Mouse (Mus musculus): ENCODE data around the gene Mlip. TPM values are rescaled to one million over a fixed set of nuclear protein-coding genes. Genes with fewer than 3 reads are reported as not detected.
A peak's percentile ranks its signal among the peaks of the same experiment; 100 is the strongest.

Mlip gene
- polyA plus RNA-seq, 1 experiment from 2014 or later, result 0.23 TPM

- no peak overlapping the region for H3K4me3 ChIP-seq
- H3K4me2 ChIP-seq, result no peak overlapping the region
- no peaks in the 10 kb centered on the region for H3K36me3 ChIP-seq (ENCODE audit: poor library complexity, severe bottlenecking)
- no peak overlapping the region for H3K9ac ChIP-seq
- ATAC-seq, result no peak
- peaks cover 15% of the 10 kb centered on the region for H3K4me1 ChIP-seq
- H3K27me3 ChIP-seq, result no peaks in the 10 kb centered on the region
- no peaks in the 10 kb centered on the region for H3K9me3 ChIP-seq (replicated peaks)
- WGBS, result 86% methylated on average over 4 of the region's 4 CpGs
- no peak overlapping the region for H3K27ac ChIP-seq
Measured at GRCm38 (mm10) chr9:77272727-77273126, 80.0 kb downstream of the Mlip start.

- H3K9me3 ChIP-seq (replicated peaks), result no peaks in the 10 kb centered on the region
- H3K4me1 ChIP-seq, result no peaks in the 10 kb centered on the region
- peak; percentile 59; the same call in 1 of the 2 replicates for ATAC-seq
- H3K4me2 ChIP-seq, result no peak overlapping the region
- no peak overlapping the region for H3K27ac ChIP-seq
- 82% methylated on average over 4 of the region's 4 CpGs for WGBS
- no peak overlapping the region for H3K9ac ChIP-seq
- H3K27me3 ChIP-seq, result no peaks in the 10 kb centered on the region
- H3K4me3 ChIP-seq, result no peak overlapping the region
- H3K36me3 ChIP-seq (ENCODE audit: poor library complexity, severe bottlenecking), result no peaks in the 10 kb centered on the region
Measured at GRCm38 (mm10) chr9:77265268-77266017, 87.3 kb downstream of the Mlip start.

- no peaks in the 10 kb centered on the region for H3K4me1 ChIP-seq
- no peak overlapping the region for H3K27ac ChIP-seq
- no peaks in the 10 kb centered on the region for H3K36me3 ChIP-seq (ENCODE audit: poor library complexity, severe bottlenecking)
- no peak overlapping the region for H3K4me2 ChIP-seq
- ATAC-seq, result no peak
- WGBS, result 81% methylated on average over 4 of the region's 4 CpGs
- no peak overlapping the region for H3K4me3 ChIP-seq
- H3K27me3 ChIP-seq, result no peaks in the 10 kb centered on the region
- no peak overlapping the region for H3K9ac ChIP-seq
- no peaks in the 10 kb centered on the region for H3K9me3 ChIP-seq (replicated peaks)
Measured at GRCm38 (mm10) chr9:77259052-77259451, 93.7 kb downstream of the Mlip start.

- 84% methylated on average over 6 of the region's 6 CpGs for WGBS
- no peaks in the 10 kb centered on the region for H3K36me3 ChIP-seq (ENCODE audit: poor library complexity, severe bottlenecking)
- no peaks in the 10 kb centered on the region for H3K9me3 ChIP-seq (replicated peaks)
- no peak overlapping the region for H3K9ac ChIP-seq
- H3K4me3 ChIP-seq, result no peak overlapping the region
- H3K4me1 ChIP-seq, result no peaks in the 10 kb centered on the region
- no peak overlapping the region for H3K4me2 ChIP-seq
- ATAC-seq, result no peak
- no peaks in the 10 kb centered on the region for H3K27me3 ChIP-seq
- H3K27ac ChIP-seq, result no peak overlapping the region
Measured at GRCm38 (mm10) chr9:77258265-77258664, 94.5 kb downstream of the Mlip start.

GRCm38 (mm10) chr9:77254514-77254913 lies 98.3 kb downstream of the Mlip start:
- no peak overlapping the region for H3K4me3 ChIP-seq
- no peak overlapping the region for H3K27ac ChIP-seq
- H3K4me1 ChIP-seq, result no peaks in the 10 kb centered on the region
- 93% methylated on average over 3 of the region's 3 CpGs for WGBS
- ATAC-seq, result no peak
- H3K36me3 ChIP-seq (ENCODE audit: poor library complexity, severe bottlenecking), result no peaks in the 10 kb centered on the region
- H3K4me2 ChIP-seq, result no peak overlapping the region
- no peaks in the 10 kb centered on the region for H3K27me3 ChIP-seq
- no peaks in the 10 kb centered on the region for H3K9me3 ChIP-seq (replicated peaks)
- H3K9ac ChIP-seq, result no peak overlapping the region

GRCm38 (mm10) chr9:77252761-77253160 lies 100.0 kb downstream of the Mlip start:
- no peak overlapping the region for H3K4me3 ChIP-seq
- no peak overlapping the region for H3K9ac ChIP-seq
- H3K4me1 ChIP-seq, result no peaks in the 10 kb centered on the region
- H3K36me3 ChIP-seq (ENCODE audit: poor library complexity, severe bottlenecking), result no peaks in the 10 kb centered on the region
- WGBS, result 96% methylated on average over 4 of the region's 4 CpGs
- H3K27ac ChIP-seq, result no peak overlapping the region
- no peaks in the 10 kb centered on the region for H3K9me3 ChIP-seq (replicated peaks)
- no peaks in the 10 kb centered on the region for H3K27me3 ChIP-seq
- H3K4me2 ChIP-seq, result no peak overlapping the region
- no peak for ATAC-seq

- WGBS, result 63% methylated on average over 7 of the region's 7 CpGs
- no peaks in the 10 kb centered on the region for H3K9me3 ChIP-seq (replicated peaks)
- H3K4me2 ChIP-seq, result no peak overlapping the region
- no peak overlapping the region for H3K9ac ChIP-seq
- peak; percentile 87 for ATAC-seq
- no peaks in the 10 kb centered on the region for H3K4me1 ChIP-seq
- H3K36me3 ChIP-seq (ENCODE audit: poor library complexity, severe bottlenecking), result no peaks in the 10 kb centered on the region
- H3K27ac ChIP-seq, result no peak overlapping the region
- no peak overlapping the region for H3K4me3 ChIP-seq
- H3K27me3 ChIP-seq, result no peaks in the 10 kb centered on the region
Measured at GRCm38 (mm10) chr9:77252134-77252533, 100.6 kb downstream of the Mlip start.

GRCm38 (mm10) chr9:77251511-77252112 lies 101.2 kb downstream of the Mlip start:
- Histone ChIP-seq H3K27ac (no peak overlapping the region), H3K4me3 (no peak overlapping the region), H3K27me3 (no peaks in the 10 kb centered on the region), H3K4me1 (no peaks in the 10 kb centered on the region), H3K9ac (no peak overlapping the region), H3K9me3 (replicated peaks) (no peaks in the 10 kb centered on the region), H3K36me3 (ENCODE audit: poor library complexity, severe bottlenecking) (no peaks in the 10 kb centered on the region), H3K4me2 (no peak overlapping the region)
- 75% methylated on average over 12 of the region's 18 CpGs for WGBS
- ATAC-seq, result peak; percentile 76

GRCm38 (mm10) chr9:77198250-77198649 lies 154.5 kb downstream of the Mlip start:
- Histone ChIP-seq H3K4me3 (no peak overlapping the region), H3K36me3 (ENCODE audit: poor library complexity, severe bottlenecking) (no peaks in the 10 kb centered on the region), H3K9me3 (replicated peaks) (no peaks in the 10 kb centered on the region), H3K27me3 (no peaks in the 10 kb centered on the region), H3K27ac (no peak overlapping the region), H3K9ac (no peak overlapping the region), H3K4me2 (no peak overlapping the region), H3K4me1 (no peaks in the 10 kb centered on the region)
- 95% methylated on average over 1 of the region's 1 CpGs for WGBS
- no peak for ATAC-seq

GRCm38 (mm10) chr9:77179486-77179885 lies 173.3 kb downstream of the Mlip start:
- Histone ChIP-seq H3K36me3 (ENCODE audit: poor library complexity, severe bottlenecking) (no peaks in the 10 kb centered on the region), H3K9ac (no peak overlapping the region), H3K4me3 (no peak overlapping the region), H3K4me1 (no peaks in the 10 kb centered on the region), H3K27ac (no peak overlapping the region), H3K4me2 (no peak overlapping the region), H3K27me3 (no peaks in the 10 kb centered on the region), H3K9me3 (replicated peaks) (no peaks in the 10 kb centered on the region)
- 86% methylated on average over 3 of the region's 3 CpGs for WGBS
- ATAC-seq, result no peak

GRCm38 (mm10) chr9:77175870-77176269 lies 176.9 kb downstream of the Mlip start:
- H3K27ac ChIP-seq, result no peak overlapping the region
- WGBS, result 75% methylated on average over 3 of the region's 3 CpGs
- no peak overlapping the region for H3K4me3 ChIP-seq
- H3K36me3 ChIP-seq (ENCODE audit: poor library complexity, severe bottlenecking), result no peaks in the 10 kb centered on the region
- no peaks in the 10 kb centered on the region for H3K4me1 ChIP-seq
- H3K27me3 ChIP-seq, result no peaks in the 10 kb centered on the region
- no peak for ATAC-seq
- no peak overlapping the region for H3K4me2 ChIP-seq
- no peaks in the 10 kb centered on the region for H3K9me3 ChIP-seq (replicated peaks)
- H3K9ac ChIP-seq, result no peak overlapping the region

- peak; percentile 51; the same call in 1 of the 2 replicates for ATAC-seq
Measured at GRCm38 (mm10) chr9:77172044-77172443, 180.7 kb downstream of the Mlip start.

More at GRCm38 (mm10) chr9:77172044-77172443, 180.7 kb downstream of the Mlip start:
- Histone ChIP-seq H3K4me3 (no peak overlapping the region), H3K27me3 (no peaks in the 10 kb centered on the region), H3K9me3 (replicated peaks) (no peaks in the 10 kb centered on the region), H3K36me3 (ENCODE audit: poor library complexity, severe bottlenecking) (no peaks in the 10 kb centered on the region), H3K27ac (no peak overlapping the region), H3K9ac (no peak overlapping the region), H3K4me1 (no peaks in the 10 kb centered on the region), H3K4me2 (no peak overlapping the region)
- WGBS, result 45% methylated on average over 5 of the region's 5 CpGs
